In the genomic region with DNA sequence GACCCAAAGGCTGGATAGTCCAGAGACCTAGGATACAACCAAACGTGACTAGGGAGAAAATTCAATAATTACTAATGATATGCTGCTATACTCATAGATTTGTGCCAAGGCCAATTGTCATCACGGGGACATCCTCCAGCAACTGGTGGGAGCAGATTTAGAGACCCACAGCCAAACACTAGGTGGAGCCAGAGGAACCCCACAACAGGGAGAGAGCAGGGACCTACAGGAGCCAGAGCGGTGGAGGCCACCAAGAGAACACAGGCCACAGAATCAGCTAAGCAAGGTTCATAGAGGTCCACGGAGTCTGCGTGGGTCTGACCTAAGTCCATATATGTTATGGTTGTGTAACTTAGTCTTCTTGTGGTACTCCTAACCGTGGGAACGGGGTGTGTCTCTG, we compare ENCODE assay signal across 17 mouse cellular contexts. TPM values are rescaled to one million over a fixed set of nuclear protein-coding genes. Genes with fewer than 3 reads are reported as not detected.
DNase-seq lines count a peak whose midpoint lies in the region; ATAC-seq and TF ChIP-seq lines count a peak whose summit lies in the region.
"Had no signal": no experiment of that assay in that cellular context is flagged by ENCODE, and none has a peak within 500 bp of the region (broad histone marks: within the 10 kb centered on the region; RNA-seq: fewer than 3 reads in every experiment).

No protein-coding gene starts in this region.

- TF ChIP-seq CTCF in midbrain, postnatal 0 days (IDR thresholded peaks at IDR 0.05), result peak; percentile 15; the same call in 1 of the 2 replicates
- peak; percentile 11; the same call in 1 of the 2 replicates for TF ChIP-seq CTCF in small intestine, adult 2 months (IDR thresholded peaks at IDR 0.05; ENCODE audit: extremely low read depth, insufficient read length, insufficient replicate concordance, low read depth, low read length)

- ATAC-seq in midbrain, postnatal 0 days (ENCODE audit: low FRiP score), result no peak
- ATAC-seq in midbrain, embryonic 16.5 days, result no peak

- peak; percentile 8 for DNase-seq in heart, postnatal 4 days
- no peak for DNase-seq in heart, postnatal 25 days (ENCODE audit: low spot score)
- DNase-seq in midbrain, postnatal 0 days (ENCODE audit: low spot score), result no peak
- peak; percentile 17 for DNase-seq in brain, adult 2 months (ENCODE audit: low read depth, low spot score)
- no peak for DNase-seq in adrenal gland, adult 18-20 months (ENCODE audit: low spot score in 2 of 2)
- no peak for DNase-seq in kidney, adult 9 months
- DNase-seq: cerebellum, postnatal 36 days; gastrocnemius, postnatal 36 days had no signal

- H3K27me3 ChIP-seq in midbrain, postnatal 0 days (ENCODE audit: insufficient read depth, low read length), result no peaks in the 10 kb centered on the region
- no peaks in the 10 kb centered on the region for H3K27me3 ChIP-seq in midbrain, embryonic 16.5 days (ENCODE audit: control insufficient read depth, insufficient read depth, low read depth, low read length)
- no peaks in the 10 kb centered on the region for H3K27me3 ChIP-seq in small intestine, adult 2 months (ENCODE audit: control insufficient read depth, insufficient read depth, low read length)
- H3K27me3 ChIP-seq: limb, embryonic 13.5 days had no signal

- no peaks in the 10 kb centered on the region for H3K36me3 ChIP-seq in midbrain, postnatal 0 days (ENCODE audit: insufficient read depth, low read length)
- H3K36me3 ChIP-seq in midbrain, embryonic 16.5 days (ENCODE audit: control insufficient read depth, insufficient read depth, low read length), result no peaks in the 10 kb centered on the region
- H3K36me3 ChIP-seq in small intestine, adult 2 months (ENCODE audit: control insufficient read depth, insufficient read depth, low read length), result no peaks in the 10 kb centered on the region
- H3K36me3 ChIP-seq: hindbrain, embryonic 10.5 days; limb, embryonic 13.5 days had no signal

- H3K4me1 ChIP-seq in midbrain, postnatal 0 days (ENCODE audit: insufficient read depth, low read length), result no peaks in the 10 kb centered on the region
- no peaks in the 10 kb centered on the region for H3K4me1 ChIP-seq in midbrain, embryonic 16.5 days (ENCODE audit: control insufficient read depth, insufficient read depth, low read length)
- no peaks in the 10 kb centered on the region for H3K4me1 ChIP-seq in small intestine, adult 2 months (ENCODE audit: control insufficient read depth, insufficient read depth, insufficient read length, low read length)
- H3K4me1 ChIP-seq: hindbrain, embryonic 10.5 days; limb, embryonic 13.5 days had no signal

- H3K9ac ChIP-seq in midbrain, postnatal 0 days (replicated peaks; ENCODE audit: low read length, poor library complexity, severe bottlenecking), result no peak overlapping the region
- no peak overlapping the region for H3K9ac ChIP-seq in midbrain, embryonic 16.5 days (ENCODE audit: low read depth, low read length)
- H3K9ac ChIP-seq: limb, embryonic 13.5 days had no signal

- no peak overlapping the region for H3K4me3 ChIP-seq in midbrain, postnatal 0 days (ENCODE audit: low read depth, low read length)
- no peak overlapping the region for H3K4me3 ChIP-seq in midbrain, embryonic 16.5 days (ENCODE audit: low read depth, low read length)
- H3K4me3 ChIP-seq in small intestine, adult 2 months (ENCODE audit: low read depth, low read length), result no peak overlapping the region
- H3K4me3 ChIP-seq: hindbrain, embryonic 10.5 days; limb, embryonic 13.5 days had no signal

- TF ChIP-seq POLR2A in small intestine, adult 2 months (IDR thresholded peaks at IDR 0.05; ENCODE audit: low read depth, low read length), result no peak

- 0 out of 2 replicates have a peak, but pooled peaks cover 3% of the 10 kb centered on the region for H3K9me3 ChIP-seq in midbrain, postnatal 0 days (ENCODE audit: low read length)
- H3K9me3 ChIP-seq in midbrain, embryonic 16.5 days (replicated peaks; ENCODE audit: control insufficient read depth, low read length, poor library complexity, severe bottlenecking), result no peaks in the 10 kb centered on the region
- H3K9me3 ChIP-seq: hindbrain, embryonic 10.5 days; limb, embryonic 13.5 days had no signal

- no peak overlapping the region for H3K27ac ChIP-seq in midbrain, postnatal 0 days (ENCODE audit: low read depth, low read length)
- H3K27ac ChIP-seq in midbrain, embryonic 16.5 days (ENCODE audit: low read length), result no peak overlapping the region
- H3K27ac ChIP-seq in small intestine, adult 2 months (ENCODE audit: insufficient read depth, low read depth, low read length), result no peak overlapping the region
- H3K27ac ChIP-seq: hindbrain, embryonic 10.5 days; limb, embryonic 13.5 days had no signal

- WGBS in midbrain, postnatal 0 days, result 76% methylated on average over 7 of the region's 7 CpGs
- 78% methylated on average over 7 of the region's 7 CpGs for WGBS in midbrain, embryonic 16.5 days
- WGBS in small intestine, adult 2 months, result 68% methylated on average over 7 of the region's 7 CpGs

- intact Hi-C loops in heart, postnatal 25 days (cut with DNase I), result loop anchor here (5.0 kb wide), 1 partner anchor 774 kb away; no protein-coding TSS in a partner anchor

- no peak overlapping the region for H3K4me2 ChIP-seq in midbrain, postnatal 0 days (ENCODE audit: low read depth, low read length, poor library complexity, severe bottlenecking)
- no peak overlapping the region for H3K4me2 ChIP-seq in midbrain, embryonic 16.5 days (ENCODE audit: low read length)
- H3K4me2 ChIP-seq: limb, embryonic 13.5 days had no signal

RNA-seq across cellular contexts. Expression of gene Gabrr3, which starts 6.0 kb away (rescaled TPM):
- not detected for total RNA-seq in heart, postnatal 4 days (2021)
- total RNA-seq in heart, postnatal 25 days (2021), result under 1 TPM in 1 of 2 experiments, not detected in 1; 0.06 TPM
- 0.14 and 0.16 TPM in 2 replicates for total RNA-seq in midbrain, postnatal 0 days (2014; rRNA removed)
- not detected in 2 replicates for polyA plus RNA-seq in midbrain, postnatal 0 days (2015; fragmentation: Nextera tagmentation; extraction: Ambion mirVana)
- not detected in 2 replicates for polyA plus RNA-seq in midbrain, embryonic 16.5 days (2015; fragmentation: Nextera tagmentation; extraction: Ambion mirVana)
- polyA plus RNA-seq in small intestine, adult 2 months (2012; rRNA removed), result not detected in 2 replicates
- not detected for total RNA-seq in adrenal gland, adult 18-20 months (2021)
- total RNA-seq: adrenal gland, postnatal 36 days; gastrocnemius, postnatal 36 days; megakaryocyte, adult 5-6 weeks had no signal
- polyA plus RNA-seq: neural tube, embryonic 11.5 days; stomach, embryonic 16.5 days had no signal

RNA-seq across cellular contexts. Expression of gene Olfr209, which starts 37.3 kb away (rescaled TPM):
- not detected for total RNA-seq in heart, postnatal 4 days (2021)
- not detected for total RNA-seq in heart, postnatal 25 days (2021)
- total RNA-seq in midbrain, postnatal 0 days (2014; rRNA removed), result not detected in 2 replicates
- polyA plus RNA-seq in midbrain, postnatal 0 days (2015; fragmentation: Nextera tagmentation; extraction: Ambion mirVana), result not detected in 2 replicates
- polyA plus RNA-seq in midbrain, embryonic 16.5 days (2015; fragmentation: Nextera tagmentation; extraction: Ambion mirVana), result not detected in 2 replicates
- polyA plus RNA-seq in small intestine, adult 2 months (2012; rRNA removed), result not detected in 2 replicates
- total RNA-seq in adrenal gland, adult 18-20 months (2021), result not detected
- total RNA-seq: adrenal gland, postnatal 36 days; gastrocnemius, postnatal 36 days; layer of hippocampus, adult 18-20 months; megakaryocyte, adult 5-6 weeks had no signal
- polyA plus RNA-seq: hindbrain, embryonic 10.5 days; limb, embryonic 13.5 days; neural tube, embryonic 11.5 days; stomach, embryonic 16.5 days had no signal

RNA-seq across cellular contexts. Expression of gene Olfr206, which starts 52.1 kb away (rescaled TPM):
- not detected for total RNA-seq in heart, postnatal 4 days (2021)
- total RNA-seq in heart, postnatal 25 days (2021), result not detected
- not detected in 2 replicates for total RNA-seq in midbrain, postnatal 0 days (2014; rRNA removed)
- polyA plus RNA-seq in midbrain, postnatal 0 days (2015; fragmentation: Nextera tagmentation; extraction: Ambion mirVana), result not detected in 2 replicates
- polyA plus RNA-seq in midbrain, embryonic 16.5 days (2015; fragmentation: Nextera tagmentation; extraction: Ambion mirVana), result not detected in 2 replicates
- polyA plus RNA-seq in small intestine, adult 2 months (2012; rRNA removed), result not detected in 2 replicates
- total RNA-seq in adrenal gland, adult 18-20 months (2021), result not detected
- total RNA-seq: adrenal gland, postnatal 36 days; gastrocnemius, postnatal 36 days; layer of hippocampus, adult 18-20 months; megakaryocyte, adult 5-6 weeks had no signal
- polyA plus RNA-seq: hindbrain, embryonic 10.5 days; limb, embryonic 13.5 days; neural tube, embryonic 11.5 days; stomach, embryonic 16.5 days had no signal

Comparison
In these comparisons a context has a peak if more than half of its experiments do, and no peak if none do; other contexts are left out.
1. DNase-seq: peak in heart, postnatal 4 days (single experiment) and brain, adult 2 months (single experiment); none in heart, postnatal 25 days (single experiment), midbrain, postnatal 0 days (single experiment), adrenal gland, adult 18-20 months (0 of 2) and kidney, adult 9 months (single experiment).